Mouse (Mus musculus) hindbrain, embryonic 16.5 days (tissue): ENCODE measurements around the gene Phactr4. TPM values are rescaled to one million over a fixed set of nuclear protein-coding genes. Genes with fewer than 3 reads are reported as not detected.
A peak's percentile ranks its signal among the peaks of the same experiment; 100 is the strongest.

Experiments used
- ATAC-seq: fragments of 200-750 bp; cut with Nextera tagmentation; 2 replicates; pipeline ENCODE4 v1.8.0; 2017; ENCODE audit warnings: moderate TSS enrichment, moderate library complexity
- H3K27ac ChIP-seq: fragments of 300-500 bp; sonication (generic); 2 replicates; pipeline ENCODE4 v1.5.1; 2014; ENCODE audit warnings: low read depth, mild to moderate bottlenecking, control low read depth, low read length, moderate library complexity
- H3K27me3 ChIP-seq: fragments of 300-500 bp; sonication (generic); replicated peaks from 2 replicates; pipeline ENCODE4 v1.6.1; 2014; ENCODE audit warnings: low read length; ENCODE audit not compliant: control insufficient read depth, insufficient read depth
- H3K36me3 ChIP-seq: fragments of 300-500 bp; sonication (generic); 2 replicates; pipeline ENCODE4 v1.6.1; 2014; ENCODE audit warnings: mild to moderate bottlenecking, low read length, moderate library complexity, mixed read lengths; ENCODE audit not compliant: control insufficient read depth, insufficient read depth
- H3K4me1 ChIP-seq: fragments of 300-500 bp; sonication (generic); 2 replicates; pipeline ENCODE4 v1.6.1; 2014; ENCODE audit warnings: low read depth, low read length; ENCODE audit not compliant: control insufficient read depth, insufficient read depth
- H3K4me2 ChIP-seq: fragments of 300-500 bp; sonication (generic); 2 replicates; pipeline ENCODE4 v1.6.1; 2014; ENCODE audit warnings: mild to moderate bottlenecking, low read length, control low read depth, moderate library complexity
- H3K4me3 ChIP-seq: fragments of 300-500 bp; sonication (generic); 2 replicates; pipeline ENCODE4 v1.5.1; 2014; ENCODE audit warnings: mild to moderate bottlenecking, low read length, control low read depth, moderate library complexity
- H3K9ac ChIP-seq: fragments of 300-500 bp; sonication (generic); 2 replicates; pipeline ENCODE4 v1.6.1; 2014; ENCODE audit warnings: low read depth, mild to moderate bottlenecking, control low read depth, low read length, moderate library complexity
- H3K9me3 ChIP-seq: fragments of 300-500 bp; sonication (generic); 2 replicates; pipeline ENCODE4 v1.6.1; 2014; ENCODE audit warnings: mild to moderate bottlenecking, low read length, moderate library complexity; ENCODE audit not compliant: control insufficient read depth
- WGBS: fragments of 180-500 bp; shearing (Covaris S2); extraction: QIAGEN DNeasy Blood & Tissue Kit; methylation state at CpG from one replicate; pipeline ENCODE4 v1.1.7; 2014; 5-methylcytosine and 5-hydroxymethylcytosine counted together
- microRNA-seq: library from miRNA; unstranded; fragments of <30 nt; microRNA quantifications from one replicate; pipeline ENCODE4, GENCODE M21; 2017
- polyA plus RNA-seq: library from polyadenylated mRNA; unstranded; fragments of >200 nt; fragmentation: Nextera tagmentation; extraction: Ambion mirVana; gene quantifications from 2 replicates; pipeline ENCODE4 v1.2.1, GENCODE M21; 2015

Phactr4 gene
- polyA plus RNA-seq, 1 experiment from 2014 or later, result 5.0 TPM

DNA sequence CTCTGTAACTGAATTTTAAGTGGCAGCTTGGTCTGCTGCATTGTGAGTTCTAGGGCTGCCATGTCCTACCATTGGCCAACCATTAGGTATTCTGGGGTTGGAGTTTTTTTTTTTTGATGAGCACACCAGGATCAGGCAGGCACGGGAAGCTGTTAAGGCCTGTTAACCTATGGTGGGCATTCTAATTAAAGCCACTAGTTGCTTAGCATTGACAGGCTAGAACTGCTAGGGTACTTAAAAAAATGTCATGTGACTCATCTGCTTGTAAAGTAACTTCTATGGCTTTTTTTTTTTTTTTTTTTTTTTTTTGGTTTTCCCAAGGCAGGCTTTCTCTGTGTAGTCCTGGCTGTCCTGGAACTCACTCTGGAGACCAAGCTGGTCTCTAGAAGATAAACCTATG, 111.1 kb downstream of the Phactr4 start:
- ATAC-seq, result no peak
- peaks cover 35% of the 10 kb centered on the region for H3K36me3 ChIP-seq

DNA sequence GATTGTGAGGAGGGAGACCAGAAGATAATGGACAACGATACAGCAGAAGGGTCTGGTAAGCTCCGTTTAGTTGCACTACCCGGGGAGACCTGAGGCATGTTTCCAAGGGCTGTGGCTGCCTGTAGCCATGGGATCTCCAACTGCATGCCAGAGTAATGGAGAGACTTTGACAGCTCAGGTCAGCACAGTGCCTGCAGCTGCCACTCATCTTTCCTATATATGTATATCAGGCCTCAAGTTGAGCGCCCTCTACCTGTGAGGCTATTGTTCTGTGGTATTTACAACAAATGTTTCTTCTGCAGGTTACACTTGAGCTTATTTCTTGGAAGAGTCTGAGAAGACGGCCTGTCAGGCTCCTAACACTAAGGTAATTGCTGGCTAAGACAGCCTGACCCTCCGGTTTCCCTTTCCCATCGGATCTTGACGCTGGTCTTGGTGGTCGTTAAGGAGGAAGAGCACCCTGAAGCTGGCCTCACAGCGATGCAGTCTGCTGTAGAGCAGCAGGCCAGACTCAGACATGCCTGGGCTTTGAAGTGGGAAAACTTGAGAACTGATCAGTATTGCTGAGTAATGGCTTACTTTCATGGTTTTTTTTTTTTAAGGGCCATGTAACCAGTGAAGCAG, 112.3 kb downstream of the Phactr4 start:
- Histone ChIP-seq H3K27me3 (no peaks in the 10 kb centered on the region), H3K27ac (peak overlapping the region; percentile 94), H3K4me2 (peak overlapping the region; percentile 82), H3K36me3 (peaks cover 35% of the 10 kb centered on the region), H3K9me3 (no peaks in the 10 kb centered on the region), H3K9ac (peak overlapping the region; percentile 94), H3K4me3 (peak overlapping the region; percentile 74), H3K4me1 (peaks cover 10% of the 10 kb centered on the region)
- WGBS, result 33% methylated on average over 10 of the region's 10 CpGs
- ATAC-seq, result 0 out of 2 replicates have a peak, but pooled peaks have one; percentile 19

More for the DNA sequence above, 111.1 kb downstream of the Phactr4 start:
- WGBS, result 40% methylated on average over 1 of the region's 1 CpGs
- Histone ChIP-seq H3K27ac (no peak overlapping the region), H3K9ac (no peak overlapping the region), H3K27me3 (no peaks in the 10 kb centered on the region), H3K4me2 (no peak overlapping the region), H3K4me3 (no peak overlapping the region), H3K9me3 (no peaks in the 10 kb centered on the region), H3K4me1 (peaks cover 10% of the 10 kb centered on the region)

DNA sequence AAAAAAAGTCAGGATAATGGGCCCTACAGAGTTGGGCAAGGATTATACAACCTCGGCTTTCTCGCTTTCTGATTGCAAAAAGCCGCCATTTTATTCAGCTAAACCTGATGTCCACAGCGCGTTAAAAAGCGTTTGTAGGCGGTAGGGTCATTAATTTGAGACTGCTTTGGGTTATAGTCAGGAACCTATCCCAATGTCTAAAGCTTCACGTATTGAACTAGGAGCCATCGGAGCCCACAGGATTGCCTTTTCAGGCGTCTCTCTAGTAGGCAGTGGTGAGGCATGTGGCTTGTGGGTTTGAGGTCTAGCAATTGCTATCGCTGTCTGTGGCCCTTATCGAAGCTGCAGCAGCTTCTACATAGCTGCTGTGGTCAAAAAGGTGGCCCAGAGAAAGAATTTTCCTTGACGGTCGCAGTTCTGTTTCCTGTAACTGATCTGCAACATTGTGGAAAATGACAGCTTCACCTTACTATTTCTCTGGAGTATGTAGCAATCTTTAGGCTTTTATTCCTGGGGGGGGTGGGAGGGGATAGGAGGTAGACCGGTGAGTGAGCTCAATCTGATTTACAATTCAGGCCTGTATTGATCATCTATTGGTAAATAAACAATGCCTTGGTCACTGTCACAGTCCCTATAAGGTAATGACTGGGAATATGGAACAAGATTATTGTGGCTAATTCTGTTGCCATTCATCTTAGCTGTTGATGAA, 113.0 kb downstream of the Phactr4 start:
- peaks cover 10% of the 10 kb centered on the region for H3K4me1 ChIP-seq
- H3K27me3 ChIP-seq, result no peaks in the 10 kb centered on the region
- no peak for ATAC-seq
- peak overlapping the region; percentile 94 for H3K9ac ChIP-seq
- 0% methylated on average over 15 of the region's 15 CpGs for WGBS
- H3K4me3 ChIP-seq, result peak overlapping the region; percentile 74
- H3K4me2 ChIP-seq, result peak overlapping the region; percentile 82
- peaks cover 34% of the 10 kb centered on the region for H3K36me3 ChIP-seq
- H3K9me3 ChIP-seq, result no peaks in the 10 kb centered on the region
- H3K27ac ChIP-seq, result peak overlapping the region; percentile 94

- peaks cover 10% of the 10 kb centered on the region for H3K4me1 ChIP-seq
- H3K4me3 ChIP-seq, result peak overlapping the region; percentile 74
- peak; percentile 93 for ATAC-seq
- H3K4me2 ChIP-seq, result peak overlapping the region; percentile 82
- WGBS, result 1% methylated on average over 41 of the region's 41 CpGs
- no peaks in the 10 kb centered on the region for H3K27me3 ChIP-seq
- peak overlapping the region; percentile 94 for H3K9ac ChIP-seq
- H3K27ac ChIP-seq, result peak overlapping the region; percentile 94
- peaks cover 28% of the 10 kb centered on the region for H3K36me3 ChIP-seq
- no peaks in the 10 kb centered on the region for H3K9me3 ChIP-seq
Observed at GRCm38 (mm10) chr4:132308437-132309139, 113.7 kb downstream of the Phactr4 start.

- Histone ChIP-seq H3K4me2 (no peak overlapping the region), H3K4me1 (peaks cover 14% of the 10 kb centered on the region), H3K27me3 (no peaks in the 10 kb centered on the region), H3K4me3 (no peak overlapping the region), H3K27ac (no peak overlapping the region), H3K36me3 (peaks cover 11% of the 10 kb centered on the region), H3K9me3 (no peaks in the 10 kb centered on the region), H3K9ac (no peak overlapping the region)
- WGBS, result 72% methylated on average over 6 of the region's 6 CpGs
- no peak for ATAC-seq
Observed at GRCm38 (mm10) chr4:132306004-132306403, 116.3 kb downstream of the Phactr4 start.

Small RNA genes lying within 50 kb of the gene (microRNA-seq; reads per million reads assigned to microRNA genes)
- not detected for gene Gm25707

Other genes starting within 250 kb of the Phactr4 start
- gene Ythdf2, start 210.2 kb downstream of the Phactr4 start, polyA plus RNA-seq, result 92.7 and 102 TPM in 2 replicates
- gene Gmeb1, start 160.9 kb downstream of the Phactr4 start, polyA plus RNA-seq, result 37.6 and 38.1 TPM in 2 replicates
- gene Taf12, start 148.1 kb downstream of the Phactr4 start, polyA plus RNA-seq, result 37.5 and 40.3 TPM in 2 replicates
- gene Rab42, start 119.1 kb downstream of the Phactr4 start, polyA plus RNA-seq, result 3.9 and 4.8 TPM in 2 replicates
- gene Trnau1ap, start 93.0 kb downstream of the Phactr4 start, polyA plus RNA-seq, result 75.2 and 77.9 TPM in 2 replicates
- 31.5 and 35.2 TPM in 2 replicates for gene Rcc1, start 68.9 kb downstream of the Phactr4 start, polyA plus RNA-seq
- 14.7 and 15.2 TPM in 2 replicates for gene Med18, start 41.4 kb upstream of the Phactr4 start, polyA plus RNA-seq
- 13.3 and 14.6 TPM in 2 replicates for gene Sesn2, start 88.0 kb upstream of the Phactr4 start, polyA plus RNA-seq
- 1,157 and 1,329 TPM in 2 replicates for gene Atpif1, start 111.2 kb upstream of the Phactr4 start, polyA plus RNA-seq
- gene Dnajc8, start 113.1 kb upstream of the Phactr4 start, polyA plus RNA-seq, result 130 and 138 TPM in 2 replicates
- 0.39 and 0.48 TPM in 2 replicates for gene Ptafr, start 141.6 kb upstream of the Phactr4 start, polyA plus RNA-seq
- 9.5 and 12.1 TPM in 2 replicates for gene Eya3, start 216.5 kb upstream of the Phactr4 start, polyA plus RNA-seq